Comparison of ENCODE assay signal across 8 mouse cellular contexts in the genomic region with DNA sequence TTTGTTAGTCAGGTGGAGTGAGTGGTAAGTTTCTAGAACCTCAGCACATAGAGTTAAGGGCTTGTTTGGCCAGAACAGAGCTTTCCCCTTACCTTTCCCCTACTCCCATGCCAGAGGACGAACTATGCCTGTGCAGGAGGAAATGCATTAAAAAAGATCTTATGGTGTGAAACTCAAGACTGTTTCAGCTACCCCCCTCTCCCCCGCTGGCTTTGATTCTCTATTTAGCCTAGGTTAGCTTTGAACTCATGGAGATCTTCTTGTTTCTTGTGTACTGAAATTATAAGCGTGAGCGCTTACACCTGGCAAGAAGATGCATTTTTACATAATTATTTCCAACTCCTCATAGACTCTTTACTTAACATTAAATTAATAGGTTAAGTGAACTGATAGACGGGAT. TPM values are rescaled to one million over a fixed set of nuclear protein-coding genes. Genes with fewer than 3 reads are reported as not detected.
DNase-seq lines count a peak whose midpoint lies in the region; ATAC-seq and TF ChIP-seq lines count a peak whose summit lies in the region.

No protein-coding gene starts in this region.

- H3K4me3 ChIP-seq in heart, embryonic 11.5 days (ENCODE audit: low read depth, low read length): peak overlapping the region; percentile 91
- peak overlapping the region; percentile 98 for H3K4me3 ChIP-seq in E14TG2a.4 (replicated peaks; ENCODE audit: low read length)
- H3K4me3 ChIP-seq in forebrain, embryonic 14.5 days (ENCODE audit: low read depth, low read length): peak overlapping the region; percentile 96
- peak overlapping the region; percentile 91 for H3K4me3 ChIP-seq in liver, embryonic 16.5 days (ENCODE audit: low read depth, low read length)

- WGBS in heart, embryonic 11.5 days (ENCODE audit: insufficient replicate concordance): 6% methylated on average over 5 of the region's 5 CpGs
- 11% methylated on average over 5 of the region's 5 CpGs for WGBS in forebrain, embryonic 14.5 days
- WGBS in liver, embryonic 16.5 days (ENCODE audit: insufficient replicate concordance): 9% methylated on average over 5 of the region's 5 CpGs

- DNase-seq in heart, adult 11 months: no peak
- DNase-seq in forebrain, embryonic 14.5 days (ENCODE audit: low spot score): no peak
- no peak for DNase-seq in thymus, postnatal 4 days
- no peak for DNase-seq in T-cell, adult 2 months (ENCODE audit: low spot score)

- H3K36me3 ChIP-seq in heart, embryonic 11.5 days (ENCODE audit: control insufficient read depth, insufficient read depth, low read length): no peaks in the 10 kb centered on the region
- peaks cover 8% of the 10 kb centered on the region; the same call in 1 of the 2 replicates for H3K36me3 ChIP-seq in E14TG2a.4 (ENCODE audit: insufficient read depth, low read length)
- H3K36me3 ChIP-seq in forebrain, embryonic 14.5 days (ENCODE audit: control insufficient read depth, insufficient read depth, low read length): peaks cover 9% of the 10 kb centered on the region; the same call in 1 of the 2 replicates
- H3K36me3 ChIP-seq in liver, embryonic 16.5 days (ENCODE audit: control insufficient read depth, insufficient read depth): no peaks in the 10 kb centered on the region

- H3K27ac ChIP-seq in heart, embryonic 11.5 days (ENCODE audit: low read depth, low read length): peak overlapping the region; percentile 95
- H3K27ac ChIP-seq in forebrain, embryonic 14.5 days (ENCODE audit: low read depth, low read length): peak overlapping the region; percentile 94
- peak overlapping the region; percentile 92 for H3K27ac ChIP-seq in liver, embryonic 16.5 days (ENCODE audit: low read length)

- TF ChIP-seq CTCF in E14TG2a.4 (conservative IDR thresholded peaks at IDR 0.05; ENCODE audit: low read length): no peak

- peak overlapping the region; percentile 57 for H3K4me2 ChIP-seq in heart, embryonic 11.5 days
- H3K4me2 ChIP-seq in forebrain, embryonic 14.5 days (ENCODE audit: low read length): peak overlapping the region; percentile 65
- H3K4me2 ChIP-seq in liver, embryonic 16.5 days (ENCODE audit: low read depth, low read length): peak overlapping the region; percentile 88

- no peaks in the 10 kb centered on the region for H3K27me3 ChIP-seq in heart, embryonic 11.5 days (ENCODE audit: control insufficient read depth, insufficient read depth, low read length)
- no peaks in the 10 kb centered on the region for H3K27me3 ChIP-seq in E14TG2a.4 (ENCODE audit: insufficient read depth, low read length)
- H3K27me3 ChIP-seq in forebrain, embryonic 14.5 days (replicated peaks; ENCODE audit: control insufficient read depth, insufficient read depth, low read length): no peaks in the 10 kb centered on the region
- H3K27me3 ChIP-seq in liver, embryonic 16.5 days (ENCODE audit: control insufficient read depth, insufficient read depth, low read depth, low read length): no peaks in the 10 kb centered on the region

- ATAC-seq in heart, embryonic 11.5 days (replicated peaks; ENCODE audit: insufficient number of reproducible peaks, low FRiP score, low TSS enrichment): no peak
- no peak for ATAC-seq in forebrain, embryonic 14.5 days
- no peak; the same call in 1 of the 2 replicates for ATAC-seq in liver, embryonic 16.5 days (ENCODE audit: low read depth)
- ATAC-seq in activated CD4-positive, CD25-positive, alpha-beta regulatory T cell, adult 4 months: no peak

- H3K9ac ChIP-seq in heart, embryonic 11.5 days (ENCODE audit: low read depth, low read length): peak overlapping the region; percentile 92
- H3K9ac ChIP-seq in forebrain, embryonic 14.5 days (ENCODE audit: low read length): peak overlapping the region; percentile 91
- H3K9ac ChIP-seq in liver, embryonic 16.5 days (ENCODE audit: low read depth, low read length): peak overlapping the region; percentile 96

- H3K4me1 ChIP-seq in heart, embryonic 11.5 days (ENCODE audit: control insufficient read depth, insufficient read depth, low read length): peaks cover 7% of the 10 kb centered on the region
- peaks cover 36% of the 10 kb centered on the region for H3K4me1 ChIP-seq in E14TG2a.4 (replicated peaks; ENCODE audit: low read depth, low read length)
- 0 out of 2 replicates have a peak, but pooled peaks cover 4% of the 10 kb centered on the region for H3K4me1 ChIP-seq in forebrain, embryonic 14.5 days (ENCODE audit: control insufficient read depth, insufficient read depth, low read length)
- peaks cover 4% of the 10 kb centered on the region for H3K4me1 ChIP-seq in liver, embryonic 16.5 days (ENCODE audit: control insufficient read depth, low read depth, low read length)

- H3K9me3 ChIP-seq in heart, embryonic 11.5 days (replicated peaks; ENCODE audit: control insufficient read depth, low read length): no peaks in the 10 kb centered on the region
- H3K9me3 ChIP-seq in E14TG2a.4 (ENCODE audit: low read length): no peaks in the 10 kb centered on the region
- no peaks in the 10 kb centered on the region for H3K9me3 ChIP-seq in forebrain, embryonic 14.5 days (replicated peaks; ENCODE audit: control insufficient read depth, low read length)
- no peaks in the 10 kb centered on the region for H3K9me3 ChIP-seq in liver, embryonic 16.5 days (replicated peaks; ENCODE audit: control insufficient read depth, low read length)

RNA-seq across cellular contexts. Expression of gene Pex13, which starts 0.8 kb away (rescaled TPM):
- polyA plus RNA-seq in heart, embryonic 11.5 days (2014; fragmentation: Nextera tagmentation; extraction: Ambion mirVana): 31.9 and 33.3 TPM in 2 replicates
- 36.6 and 37.0 TPM in 2 replicates for polyA plus RNA-seq in forebrain, embryonic 14.5 days (2014; fragmentation: Nextera tagmentation; extraction: Ambion mirVana)
- polyA plus RNA-seq in liver, embryonic 16.5 days (2015; fragmentation: Nextera tagmentation; extraction: Ambion mirVana): 10.0 and 10.5 TPM in 2 replicates
- 10 to 100 TPM; 10.4 to 11.7 TPM for polyA plus RNA-seq in activated CD4-positive, CD25-positive, alpha-beta regulatory T cell, adult 4 months (2017; shearing (Covaris generic))

RNA-seq across cellular contexts. Expression of gene Pus10, which starts 1.1 kb away (rescaled TPM):
- 19.5 and 20.7 TPM in 2 replicates for polyA plus RNA-seq in heart, embryonic 11.5 days (2014; fragmentation: Nextera tagmentation; extraction: Ambion mirVana)
- 13.4 and 14.7 TPM in 2 replicates for polyA plus RNA-seq in forebrain, embryonic 14.5 days (2014; fragmentation: Nextera tagmentation; extraction: Ambion mirVana)
- 9.7 and 11.4 TPM in 2 replicates for polyA plus RNA-seq in liver, embryonic 16.5 days (2015; fragmentation: Nextera tagmentation; extraction: Ambion mirVana)
- 10 to 100 TPM; 20.9 to 22.7 TPM for polyA plus RNA-seq in activated CD4-positive, CD25-positive, alpha-beta regulatory T cell, adult 4 months (2017; shearing (Covaris generic))

RNA-seq across cellular contexts. Expression of gene 0610010F05Rik, which starts 33.1 kb away (rescaled TPM):
- polyA plus RNA-seq in heart, embryonic 11.5 days (2014; fragmentation: Nextera tagmentation; extraction: Ambion mirVana): 20.6 and 20.7 TPM in 2 replicates
- polyA plus RNA-seq in forebrain, embryonic 14.5 days (2014; fragmentation: Nextera tagmentation; extraction: Ambion mirVana): 140 and 171 TPM in 2 replicates
- polyA plus RNA-seq in liver, embryonic 16.5 days (2015; fragmentation: Nextera tagmentation; extraction: Ambion mirVana): 8.2 and 8.8 TPM in 2 replicates
- 1 to 10 TPM; 1.7 to 2.3 TPM for polyA plus RNA-seq in activated CD4-positive, CD25-positive, alpha-beta regulatory T cell, adult 4 months (2017; shearing (Covaris generic))
